Mouse (Mus musculus): ENCODE results near the gene Usp24. TPM values are rescaled to one million over a fixed set of nuclear protein-coding genes. Genes with fewer than 3 reads are reported as not detected.
A peak's percentile ranks its signal among the peaks of the same experiment; 100 is the strongest.

Usp24 gene
- total and polyA plus RNA-seq, 3 experiments = 13.0 to 25.7 (median 13.9) TPM

GRCm38 (mm10) chr4:106314291-106314690 lies 1.7 kb upstream of the Usp24 start:
- Histone ChIP-seq H3K36me3 (replicated peaks in 1 of 2; ENCODE audit: control insufficient read depth in 1 of 2, insufficient read depth in 1 of 2, low read length in 1 of 2) (peaks cover 0 to 3% of the 10 kb centered on the region in 2 experiments), H3K9me3 (replicated peaks; ENCODE audit: low read length) (no peaks in the 10 kb centered on the region), H3K27ac (ENCODE audit: insufficient read depth, low read depth) (no peak overlapping the region), H3K4me1 (ENCODE audit: control insufficient read depth in 1 of 2, insufficient read depth in 2 of 2) (peaks cover 2 to 35% of the 10 kb centered on the region in 2 experiments; a peak in 3 of 4 replicates), H3K4me2 (ENCODE audit: insufficient read depth, low read depth, poor library complexity, severe bottlenecking) (no peak overlapping the region), H3K4me3 (replicated peaks in 1 of 3; ENCODE audit: low read depth in 2 of 3, low read length in 2 of 3, poor library complexity in 1 of 3) (no peak overlapping the region), H3K79me2 (replicated peaks; ENCODE audit: control insufficient read depth, extremely low read depth, insufficient read depth, poor library complexity, severe bottlenecking) (peaks cover 15% of the 10 kb centered on the region), H3K9ac (ENCODE audit: insufficient read depth, low read depth) (no peak overlapping the region), H3K27me3 (replicated peaks) (no peaks in the 10 kb centered on the region)
- DNase-seq (ENCODE audit: extremely low read depth) = no peak
- TF ChIP-seq SMC3 (IDR thresholded peaks at IDR 0.05; ENCODE audit: low read depth, low read length) (no peak), GABPA (IDR thresholded peaks at IDR 0.05; ENCODE audit: insufficient replicate concordance, low read depth, low read length) (no peak), USF2 (conservative IDR thresholded peaks at IDR 0.05; ENCODE audit: low read depth, low read length) (no peak), E2F4 (IDR thresholded peaks at IDR 0.05; ENCODE audit: insufficient replicate concordance, low read depth, low read length) (no peak), MAZ (IDR thresholded peaks at IDR 0.05; ENCODE audit: low read depth, low read length) (no peak), PAX5 (IDR thresholded peaks at IDR 0.05; ENCODE audit: low read length) (no peak), CTCF (conservative IDR thresholded peaks at IDR 0.05 in 1 of 2, IDR thresholded peaks at IDR 0.05 in 1 of 2; ENCODE audit: low read depth in 2 of 2, low read length in 2 of 2) (no peak), CHD1 (IDR thresholded peaks at IDR 0.05; ENCODE audit: low read depth, low read length) (no peak)
- in situ Hi-C loops (cut with MboI; ENCODE audit: low pct_ligation_motif_present, low pct_unique_long_range_greater_than_20kb, low sequenced_read_pairs) = no loop called here
- dilution Hi-C loops (cut with MboI; ENCODE audit: extremely low pct_ligation_motif_present, extremely low pct_unique_long_range_greater_than_20kb, low sequenced_read_pairs) = no loop called here

- peaks cover 2 to 52% of the 10 kb centered on the region in 2 experiments; a peak in 3 of 4 replicates for H3K4me1 ChIP-seq (ENCODE audit: control insufficient read depth in 1 of 2, insufficient read depth in 2 of 2)
- no peaks in the 10 kb centered on the region for H3K9me3 ChIP-seq (replicated peaks; ENCODE audit: low read length)
- H3K4me3 ChIP-seq (replicated peaks in 1 of 3; ENCODE audit: low read depth in 2 of 3, low read length in 2 of 3, poor library complexity in 1 of 3) = peak overlapping the region; percentile 85 to 98 (median 98)
- in situ Hi-C loops (cut with MboI; ENCODE audit: low pct_ligation_motif_present, low pct_unique_long_range_greater_than_20kb, low sequenced_read_pairs) (no loop called here), dilution Hi-C loops (cut with MboI; ENCODE audit: extremely low pct_ligation_motif_present, extremely low pct_unique_long_range_greater_than_20kb, low sequenced_read_pairs) (no loop called here)
- TF ChIP-seq TBP (conservative IDR thresholded peaks at IDR 0.05; ENCODE audit: low read depth, low read length) (no peak), TCF12 (IDR thresholded peaks at IDR 0.05; ENCODE audit: low read depth, low read length) (0 out of 2 replicates have a peak, but pooled peaks have one; percentile 5), MXI1 (IDR thresholded peaks at IDR 0.05; ENCODE audit: low read depth, low read length) (peak; percentile 77), NELFE (IDR thresholded peaks at IDR 0.05; ENCODE audit: low read depth, low read length) (peak; percentile 4; the same call in 1 of the 2 replicates), ZKSCAN1 (IDR thresholded peaks at IDR 0.05; ENCODE audit: borderline replicate concordance, low read depth, low read length) (no peak), ZC3H11A (IDR thresholded peaks at IDR 0.05; ENCODE audit: low read depth, low read length) (no peak), UBTF (IDR thresholded peaks at IDR 0.05; ENCODE audit: low read depth, low read length) (peak; percentile 84), MAX (IDR thresholded peaks at IDR 0.05; ENCODE audit: low read length) (peak; percentile 21; the same call in 1 of the 2 replicates)
- peak overlapping the region; percentile 86 for H3K9ac ChIP-seq (ENCODE audit: insufficient read depth, low read depth)
- H3K79me2 ChIP-seq (replicated peaks; ENCODE audit: control insufficient read depth, extremely low read depth, insufficient read depth, poor library complexity, severe bottlenecking) = peaks cover 18% of the 10 kb centered on the region
- no peak for DNase-seq (ENCODE audit: extremely low read depth)
- peaks cover 0 to 5% of the 10 kb centered on the region in 2 experiments for H3K36me3 ChIP-seq (replicated peaks in 1 of 2; ENCODE audit: control insufficient read depth in 1 of 2, insufficient read depth in 1 of 2, low read length in 1 of 2)
- H3K27me3 ChIP-seq (replicated peaks) = no peaks in the 10 kb centered on the region
- H3K4me2 ChIP-seq (ENCODE audit: insufficient read depth, low read depth, poor library complexity, severe bottlenecking) = peak overlapping the region; percentile 62
- H3K27ac ChIP-seq (ENCODE audit: insufficient read depth, low read depth) = peak overlapping the region; percentile 39
Measured at GRCm38 (mm10) chr4:106316351-106317178, 552 bp downstream of the Usp24 start.
